Mouse (Mus musculus): Measurements from ENCODE around the gene Lrat. TPM values are rescaled to one million over a fixed set of nuclear protein-coding genes. Genes with fewer than 3 reads are reported as not detected.

Lrat gene
- polyA plus RNA-seq (2011; ENCODE audit: insufficient read depth, insufficient read length, low read depth, missing spikeins) = 0.15 TPM in 1 of 2 replicates, not detected in the other

- Histone ChIP-seq H3K4me3 (ENCODE audit: low read depth, low read length) (peak within 1 kb of the TSS; percentile 54), H3K9ac (ENCODE audit: low read depth, poor library complexity, severe bottlenecking) (peak within 1 kb of the TSS; percentile 7; the same call in 1 of the 2 replicates), H3K36me3 (ENCODE audit: control insufficient read depth, insufficient read depth, low read length, poor library complexity, severe bottlenecking) (no peaks in the 10 kb centered on the region), H3K27me3 (ENCODE audit: control insufficient read depth, insufficient read depth, low read length, poor library complexity, severe bottlenecking) (peaks cover 9% of the 10 kb centered on the region), H3K4me1 (ENCODE audit: control insufficient read depth, insufficient read depth, low read length) (no peaks in the 10 kb centered on the region), H3K27ac (ENCODE audit: insufficient read depth, low read length) (no peak within 1 kb of the TSS), H3K9me3 (replicated peaks; ENCODE audit: control insufficient read depth, insufficient read depth, low read length, poor library complexity, severe bottlenecking) (no peaks in the 10 kb centered on the region)
- TF ChIP-seq EP300 (IDR thresholded peaks at IDR 0.05; ENCODE audit: insufficient read depth, low read depth, low read length) (no peak), CTCF (IDR thresholded peaks at IDR 0.05; ENCODE audit: low read depth, low read length) (no peak), POLR2A (IDR thresholded peaks at IDR 0.05; ENCODE audit: insufficient read depth, low read length) (no peak)
Observed at GRCm38 (mm10) chr3:82903613-82904205, at the start of gene Lrat. Lrat (minus strand) TSS chr3:82903973.

DNA sequence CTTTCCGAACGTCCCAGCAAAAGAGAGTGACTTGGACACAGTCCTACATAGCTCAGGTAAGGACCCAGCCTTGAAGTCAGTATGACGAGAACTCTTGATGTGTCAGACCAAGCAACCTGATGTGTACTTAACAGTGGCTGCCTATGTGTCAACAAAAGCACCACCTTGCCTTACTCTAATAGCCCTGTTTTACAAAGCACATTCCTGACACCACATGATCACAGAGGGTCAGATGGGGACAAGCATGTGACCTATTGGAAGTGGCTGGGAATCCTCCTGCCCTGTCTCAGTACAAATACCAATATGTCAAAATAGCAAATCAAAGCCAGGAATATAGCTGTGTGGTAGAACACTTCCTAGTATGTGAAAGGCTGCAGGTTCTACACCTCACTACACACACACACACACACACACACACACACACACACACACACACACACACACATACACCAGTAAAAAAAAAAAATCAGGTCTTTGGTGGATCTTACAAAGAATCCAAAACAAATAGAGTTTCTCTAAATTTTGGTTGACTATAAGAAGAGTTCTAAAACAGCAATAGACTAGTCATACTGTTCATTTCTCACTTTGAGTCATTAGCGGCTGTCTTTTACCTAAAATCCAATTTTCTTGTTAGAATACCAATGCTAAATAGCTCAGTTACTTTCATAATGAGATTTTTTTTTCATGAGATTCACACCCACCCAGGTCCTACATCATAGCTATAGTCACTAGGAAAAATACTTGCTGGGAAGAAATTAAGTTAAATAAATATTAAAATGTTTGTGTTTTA, 48.6 kb upstream of the Lrat start:
- no peak for TF ChIP-seq EP300 (IDR thresholded peaks at IDR 0.05; ENCODE audit: insufficient read depth, low read depth, low read length)
- no peak for TF ChIP-seq POLR2A (IDR thresholded peaks at IDR 0.05; ENCODE audit: insufficient read depth, low read length)
- TF ChIP-seq CTCF (IDR thresholded peaks at IDR 0.05; ENCODE audit: low read depth, low read length) = no peak

DNA sequence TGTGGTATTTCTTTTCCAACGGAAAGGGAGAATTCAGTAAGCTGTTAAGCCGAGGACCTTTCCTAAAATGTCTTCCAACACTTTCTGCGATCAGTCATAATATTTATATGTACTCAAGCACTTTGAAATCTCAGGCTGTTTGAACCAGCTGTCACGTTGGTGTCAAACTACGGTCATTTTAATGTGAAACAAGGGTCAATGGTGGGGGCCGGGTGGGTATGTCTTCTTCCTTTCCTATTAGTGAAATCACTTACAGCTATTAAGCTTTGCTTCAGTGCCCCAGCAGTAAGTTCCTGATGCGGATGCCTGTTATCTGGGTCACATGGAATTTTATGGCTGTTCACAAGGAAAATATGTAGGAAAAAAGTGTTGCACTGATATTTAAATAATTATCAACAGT, 46.9 kb upstream of the Lrat start:
- Histone ChIP-seq H3K4me3 (ENCODE audit: low read depth, low read length) (no peak overlapping the region), H3K27ac (ENCODE audit: insufficient read depth, low read length) (no peak overlapping the region), H3K9me3 (replicated peaks; ENCODE audit: control insufficient read depth, insufficient read depth, low read length, poor library complexity, severe bottlenecking) (no peaks in the 10 kb centered on the region), H3K9ac (ENCODE audit: low read depth, poor library complexity, severe bottlenecking) (no peak overlapping the region), H3K4me1 (ENCODE audit: control insufficient read depth, insufficient read depth, low read length) (no peaks in the 10 kb centered on the region), H3K36me3 (ENCODE audit: control insufficient read depth, insufficient read depth, low read length, poor library complexity, severe bottlenecking) (no peaks in the 10 kb centered on the region), H3K27me3 (ENCODE audit: control insufficient read depth, insufficient read depth, low read length, poor library complexity, severe bottlenecking) (no peaks in the 10 kb centered on the region)
- TF ChIP-seq POLR2A (IDR thresholded peaks at IDR 0.05; ENCODE audit: insufficient read depth, low read length) = no peak
- no peak for TF ChIP-seq EP300 (IDR thresholded peaks at IDR 0.05; ENCODE audit: insufficient read depth, low read depth, low read length)
- no peak for TF ChIP-seq CTCF (IDR thresholded peaks at IDR 0.05; ENCODE audit: low read depth, low read length)

More for the DNA sequence above, 48.6 kb upstream of the Lrat start:
- Histone ChIP-seq H3K36me3 (ENCODE audit: control insufficient read depth, insufficient read depth, low read length, poor library complexity, severe bottlenecking) (no peaks in the 10 kb centered on the region), H3K4me3 (ENCODE audit: low read depth, low read length) (no peak overlapping the region), H3K4me1 (ENCODE audit: control insufficient read depth, insufficient read depth, low read length) (no peaks in the 10 kb centered on the region), H3K9ac (ENCODE audit: low read depth, poor library complexity, severe bottlenecking) (no peak overlapping the region), H3K27me3 (ENCODE audit: control insufficient read depth, insufficient read depth, low read length, poor library complexity, severe bottlenecking) (no peaks in the 10 kb centered on the region), H3K27ac (ENCODE audit: insufficient read depth, low read length) (no peak overlapping the region), H3K9me3 (replicated peaks; ENCODE audit: control insufficient read depth, insufficient read depth, low read length, poor library complexity, severe bottlenecking) (no peaks in the 10 kb centered on the region)

GRCm38 (mm10) chr3:82950208-82950607, 46.4 kb upstream of the Lrat start:
- Histone ChIP-seq H3K27me3 (ENCODE audit: control insufficient read depth, insufficient read depth, low read length, poor library complexity, severe bottlenecking) (no peaks in the 10 kb centered on the region), H3K4me1 (ENCODE audit: control insufficient read depth, insufficient read depth, low read length) (no peaks in the 10 kb centered on the region), H3K9ac (ENCODE audit: low read depth, poor library complexity, severe bottlenecking) (no peak overlapping the region), H3K9me3 (replicated peaks; ENCODE audit: control insufficient read depth, insufficient read depth, low read length, poor library complexity, severe bottlenecking) (no peaks in the 10 kb centered on the region), H3K27ac (ENCODE audit: insufficient read depth, low read length) (no peak overlapping the region), H3K4me3 (ENCODE audit: low read depth, low read length) (no peak overlapping the region), H3K36me3 (ENCODE audit: control insufficient read depth, insufficient read depth, low read length, poor library complexity, severe bottlenecking) (no peaks in the 10 kb centered on the region)
- TF ChIP-seq POLR2A (IDR thresholded peaks at IDR 0.05; ENCODE audit: insufficient read depth, low read length) (no peak), EP300 (IDR thresholded peaks at IDR 0.05; ENCODE audit: insufficient read depth, low read depth, low read length) (no peak)

GRCm38 (mm10) chr3:82946375-82947107, 42.8 kb upstream of the Lrat start:
- TF ChIP-seq EP300 (IDR thresholded peaks at IDR 0.05; ENCODE audit: insufficient read depth, low read depth, low read length) = no peak
- TF ChIP-seq CTCF (IDR thresholded peaks at IDR 0.05; ENCODE audit: low read depth, low read length) = no peak
- no peak for TF ChIP-seq POLR2A (IDR thresholded peaks at IDR 0.05; ENCODE audit: insufficient read depth, low read length)
- no peak overlapping the region for H3K4me3 ChIP-seq (ENCODE audit: low read depth, low read length)
- no peaks in the 10 kb centered on the region for H3K27me3 ChIP-seq (ENCODE audit: control insufficient read depth, insufficient read depth, low read length, poor library complexity, severe bottlenecking)
- H3K9me3 ChIP-seq (replicated peaks; ENCODE audit: control insufficient read depth, insufficient read depth, low read length, poor library complexity, severe bottlenecking) = no peaks in the 10 kb centered on the region
- no peaks in the 10 kb centered on the region for H3K4me1 ChIP-seq (ENCODE audit: control insufficient read depth, insufficient read depth, low read length)
- H3K9ac ChIP-seq (ENCODE audit: low read depth, poor library complexity, severe bottlenecking) = no peak overlapping the region
- no peak overlapping the region for H3K27ac ChIP-seq (ENCODE audit: insufficient read depth, low read length)
- no peaks in the 10 kb centered on the region for H3K36me3 ChIP-seq (ENCODE audit: control insufficient read depth, insufficient read depth, low read length, poor library complexity, severe bottlenecking)
